In genomic region chr4:123588353-123589301, GRCm38 (mm10) we compare ENCODE assay signal across 8 mouse cellular contexts.
A peak's percentile ranks its signal among the peaks of the same experiment; 100 is the strongest.
DNase-seq lines count a peak whose midpoint lies in the region; ATAC-seq and TF ChIP-seq lines count a peak whose summit lies in the region.

No protein-coding gene starts in this region.

- ATAC-seq in hindbrain, embryonic 14.5 days (ENCODE audit: low FRiP score) = no peak
- no peak for ATAC-seq in hindbrain, embryonic 11.5 days (ENCODE audit: low FRiP score)
- ATAC-seq in forebrain, postnatal 0 days = peak; percentile 48
- no peak for ATAC-seq in midbrain, embryonic 13.5 days

- 0 out of 2 replicates have a peak overlapping the region, but pooled peaks have one; percentile 38 for H3K27ac ChIP-seq in hindbrain, embryonic 14.5 days
- no peak overlapping the region for H3K27ac ChIP-seq in hindbrain, embryonic 11.5 days (ENCODE audit: low read depth, low read length)
- H3K27ac ChIP-seq in forebrain, postnatal 0 days (ENCODE audit: low read depth, low read length) = no peak overlapping the region
- peak overlapping the region; percentile 54 for H3K27ac ChIP-seq in kidney, adult 2 months (ENCODE audit: insufficient read depth, low read depth, low read length)
- H3K27ac ChIP-seq in midbrain, embryonic 13.5 days = peak overlapping the region; percentile 20; the same call in 1 of the 2 replicates

- H3K4me3 ChIP-seq in hindbrain, embryonic 14.5 days (replicated peaks; ENCODE audit: low read length) = no peak overlapping the region
- no peak overlapping the region for H3K4me3 ChIP-seq in hindbrain, embryonic 11.5 days (ENCODE audit: low read depth, low read length)
- no peak overlapping the region for H3K4me3 ChIP-seq in forebrain, postnatal 0 days (ENCODE audit: low read depth, low read length)
- H3K4me3 ChIP-seq in kidney, adult 2 months (ENCODE audit: insufficient read depth, low read depth, low read length) = no peak overlapping the region
- H3K4me3 ChIP-seq in midbrain, embryonic 13.5 days (replicated peaks) = no peak overlapping the region

- 29% methylated on average over 7 of the region's 7 CpGs for WGBS in hindbrain, embryonic 14.5 days
- 33% methylated on average over 7 of the region's 7 CpGs for WGBS in hindbrain, embryonic 11.5 days
- WGBS in forebrain, postnatal 0 days = 12% methylated on average over 7 of the region's 7 CpGs
- WGBS in kidney, adult 2 months = 21% methylated on average over 7 of the region's 7 CpGs
- whole genome bisulfite sequencing in midbrain, embryonic 13.5 days = 25% methylated on average over 7 of the region's 7 CpGs

- no peaks in the 10 kb centered on the region for H3K27me3 ChIP-seq in hindbrain, embryonic 14.5 days (ENCODE audit: control insufficient read depth, insufficient read depth, low read length)
- H3K27me3 ChIP-seq in hindbrain, embryonic 11.5 days (ENCODE audit: control insufficient read depth, insufficient read depth, low read length) = no peaks in the 10 kb centered on the region
- H3K27me3 ChIP-seq in forebrain, postnatal 0 days (ENCODE audit: insufficient read depth, low read length) = no peaks in the 10 kb centered on the region
- no peaks in the 10 kb centered on the region for H3K27me3 ChIP-seq in kidney, adult 2 months (replicated peaks; ENCODE audit: control insufficient read depth, insufficient read depth, low read length)
- H3K27me3 ChIP-seq in midbrain, embryonic 13.5 days = no peaks in the 10 kb centered on the region

- TF ChIP-seq POLR2A in kidney, adult 2 months (IDR thresholded peaks at IDR 0.05; ENCODE audit: low read depth, low read length) = no peak

- peaks cover 26% of the 10 kb centered on the region for H3K4me1 ChIP-seq in hindbrain, embryonic 14.5 days (replicated peaks; ENCODE audit: control insufficient read depth, insufficient read depth, low read length)
- no peaks in the 10 kb centered on the region for H3K4me1 ChIP-seq in hindbrain, embryonic 11.5 days (replicated peaks; ENCODE audit: control insufficient read depth, insufficient read depth, low read length)
- H3K4me1 ChIP-seq in forebrain, postnatal 0 days (ENCODE audit: insufficient read depth) = peaks cover 13% of the 10 kb centered on the region
- H3K4me1 ChIP-seq in kidney, adult 2 months (ENCODE audit: control insufficient read depth, insufficient read depth, low read length) = peaks cover 36% of the 10 kb centered on the region
- H3K4me1 ChIP-seq in midbrain, embryonic 13.5 days (replicated peaks) = peaks cover 60% of the 10 kb centered on the region

- no peak overlapping the region for H3K4me2 ChIP-seq in hindbrain, embryonic 14.5 days (replicated peaks)
- H3K4me2 ChIP-seq in hindbrain, embryonic 11.5 days (replicated peaks; ENCODE audit: low read depth, low read length) = no peak overlapping the region
- no peak overlapping the region for H3K4me2 ChIP-seq in forebrain, postnatal 0 days (ENCODE audit: low read depth)
- H3K4me2 ChIP-seq in midbrain, embryonic 13.5 days (replicated peaks) = no peak overlapping the region

- no peak for DNase-seq in hindbrain, embryonic 14.5 days (ENCODE audit: low spot score)
- no peak for DNase-seq in hindbrain, embryonic 11.5 days (ENCODE audit: low spot score)
- peak; percentile 97 for DNase-seq in Muller cell, postnatal 12 days (ENCODE audit: inconsistent ontology term)
- DNase-seq in forebrain, postnatal 0 days = no peak
- peak; percentile 73 for DNase-seq in kidney, adult 2 months
- no peak for DNase-seq in gastrocnemius, postnatal 10 days
- no peak for DNase-seq in frontal cortex, postnatal 14 days (ENCODE audit: low spot score in 2 of 2)

- peak; percentile 52 for TF ChIP-seq CTCF in forebrain, postnatal 0 days (IDR thresholded peaks at IDR 0.05; ENCODE audit: low read depth)
- TF ChIP-seq CTCF in kidney, adult 2 months (conservative IDR thresholded peaks at IDR 0.05; ENCODE audit: insufficient read depth, insufficient read length, low read depth, low read length) = peak; percentile 48

- H3K36me3 ChIP-seq in hindbrain, embryonic 14.5 days (replicated peaks; ENCODE audit: control insufficient read depth, insufficient read depth) = no peaks in the 10 kb centered on the region
- no peaks in the 10 kb centered on the region for H3K36me3 ChIP-seq in hindbrain, embryonic 11.5 days (ENCODE audit: control insufficient read depth, insufficient read depth, low read length)
- no peaks in the 10 kb centered on the region for H3K36me3 ChIP-seq in forebrain, postnatal 0 days (ENCODE audit: insufficient read depth)
- no peaks in the 10 kb centered on the region for H3K36me3 ChIP-seq in kidney, adult 2 months (ENCODE audit: control insufficient read depth, insufficient read depth, low read length)
- H3K36me3 ChIP-seq in midbrain, embryonic 13.5 days = no peaks in the 10 kb centered on the region

- H3K9me3 ChIP-seq in hindbrain, embryonic 14.5 days (ENCODE audit: control insufficient read depth, low read length) = no peaks in the 10 kb centered on the region
- no peaks in the 10 kb centered on the region for H3K9me3 ChIP-seq in hindbrain, embryonic 11.5 days (ENCODE audit: control insufficient read depth, low read length)
- H3K9me3 ChIP-seq in forebrain, postnatal 0 days (ENCODE audit: low read length) = no peaks in the 10 kb centered on the region
- no peaks in the 10 kb centered on the region for H3K9me3 ChIP-seq in midbrain, embryonic 13.5 days

- H3K9ac ChIP-seq in hindbrain, embryonic 14.5 days = no peak overlapping the region
- H3K9ac ChIP-seq in hindbrain, embryonic 11.5 days (ENCODE audit: low read depth, low read length) = no peak overlapping the region
- no peak overlapping the region for H3K9ac ChIP-seq in forebrain, postnatal 0 days
- H3K9ac ChIP-seq in midbrain, embryonic 13.5 days (replicated peaks) = no peak overlapping the region

Comparison
In these comparisons a context has a peak if more than half of its experiments do, and no peak if none do; other contexts are left out.
1. H3K27ac ChIP-seq: peak in hindbrain, embryonic 14.5 days (single experiment), kidney, adult 2 months (single experiment) and midbrain, embryonic 13.5 days (single experiment); none in hindbrain, embryonic 11.5 days (single experiment) and forebrain, postnatal 0 days (single experiment).
2. DNase-seq: peak in Muller cell, postnatal 12 days (single experiment) and kidney, adult 2 months (single experiment); none in hindbrain, embryonic 14.5 days (single experiment), hindbrain, embryonic 11.5 days (single experiment), forebrain, postnatal 0 days (single experiment), gastrocnemius, postnatal 10 days (single experiment) and frontal cortex, postnatal 14 days (0 of 2).